Mouse (Mus musculus) 416B (cell line): ENCODE measurements around the gene Lrrc10b.

ENCODE experiments used
- DNase-seq: peaks from one replicate; pipeline ENCODE4 v3.0.0; 2011; ENCODE audit warnings: low read depth

Gene Lrrc10b

DNA sequence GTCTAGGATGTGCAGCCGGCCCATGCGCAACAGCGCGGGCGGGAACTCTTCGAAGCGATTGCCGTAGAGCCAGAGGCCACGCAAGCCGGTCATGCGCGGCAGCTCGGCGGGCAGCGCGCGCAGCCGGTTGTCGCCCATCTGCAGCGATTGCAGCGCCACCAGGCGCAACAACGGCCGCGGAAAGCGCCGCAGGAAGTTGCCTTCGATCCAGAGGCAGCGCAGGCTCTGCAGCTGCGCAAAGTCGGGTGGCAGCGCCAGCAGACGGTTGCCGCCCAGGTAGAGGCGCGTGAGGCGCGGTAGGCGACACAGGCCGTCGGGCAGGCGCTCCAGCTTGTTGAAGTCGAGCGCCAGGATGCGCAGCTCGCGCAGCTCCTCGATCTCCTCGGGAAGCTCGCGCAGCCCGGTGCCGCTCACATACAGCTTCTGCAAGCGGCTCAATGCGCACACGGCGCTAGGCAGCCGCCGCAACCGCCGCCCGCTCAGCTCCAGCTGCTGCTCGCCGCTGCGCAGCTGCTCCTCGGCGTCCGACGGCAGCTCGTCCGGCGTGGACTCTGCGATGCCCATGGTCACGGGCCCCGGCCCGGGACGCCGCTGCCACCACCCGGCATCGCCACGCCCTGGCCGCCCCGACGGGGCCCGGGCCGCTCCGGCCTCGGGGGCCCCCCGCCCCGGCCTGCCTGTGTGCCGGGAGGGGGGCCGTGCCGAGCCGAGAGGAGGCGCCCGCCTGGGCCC lies at the start of gene Lrrc10b:
Gene Lrrc10b (minus strand): TSS at position 722 of the 732 bp plus-strand sequence.
- no peak for DNase-seq

DNA sequence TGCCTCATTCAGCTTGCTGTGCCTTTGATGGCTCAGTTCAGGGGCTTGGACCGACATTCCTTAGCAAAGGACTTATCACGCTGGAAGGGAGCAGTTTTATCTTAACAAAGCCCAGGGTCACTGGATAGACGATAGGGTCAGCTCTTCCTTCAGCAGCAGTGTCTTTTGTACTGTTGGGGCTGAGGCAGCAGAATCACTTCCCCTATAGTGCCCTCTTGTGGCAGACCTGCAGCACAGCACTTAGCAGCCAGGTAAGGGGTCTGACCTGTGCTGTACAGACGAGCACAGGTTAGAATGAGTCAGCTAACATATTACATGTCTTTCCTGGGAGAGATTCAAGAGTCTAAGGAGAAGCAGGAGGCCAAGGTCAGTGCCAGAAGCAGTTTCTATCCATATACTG lies 45.3 kb upstream of the Lrrc10b start:
- DNase-seq: peak; percentile 65

DNA sequence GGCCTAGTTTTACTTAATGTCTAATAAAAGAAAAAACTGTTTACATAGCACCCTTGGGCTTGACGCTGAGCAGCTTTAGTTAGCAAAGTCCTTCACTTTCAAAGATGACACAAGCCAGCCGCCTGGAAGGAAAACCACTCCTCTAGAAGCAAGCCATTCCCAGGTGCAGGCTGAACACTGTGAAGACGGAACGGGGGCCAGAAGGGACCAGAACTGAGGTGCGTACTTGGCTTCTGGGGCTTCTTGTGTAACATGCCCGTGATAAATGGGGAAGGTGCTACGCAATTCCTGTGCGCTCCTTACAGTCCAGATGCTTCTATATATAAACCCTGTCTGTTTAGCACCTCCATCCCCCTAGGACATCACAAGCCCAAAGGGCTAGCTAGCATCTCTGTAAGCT lies 43.3 kb upstream of the Lrrc10b start:
- DNase-seq: no peak

DNA sequence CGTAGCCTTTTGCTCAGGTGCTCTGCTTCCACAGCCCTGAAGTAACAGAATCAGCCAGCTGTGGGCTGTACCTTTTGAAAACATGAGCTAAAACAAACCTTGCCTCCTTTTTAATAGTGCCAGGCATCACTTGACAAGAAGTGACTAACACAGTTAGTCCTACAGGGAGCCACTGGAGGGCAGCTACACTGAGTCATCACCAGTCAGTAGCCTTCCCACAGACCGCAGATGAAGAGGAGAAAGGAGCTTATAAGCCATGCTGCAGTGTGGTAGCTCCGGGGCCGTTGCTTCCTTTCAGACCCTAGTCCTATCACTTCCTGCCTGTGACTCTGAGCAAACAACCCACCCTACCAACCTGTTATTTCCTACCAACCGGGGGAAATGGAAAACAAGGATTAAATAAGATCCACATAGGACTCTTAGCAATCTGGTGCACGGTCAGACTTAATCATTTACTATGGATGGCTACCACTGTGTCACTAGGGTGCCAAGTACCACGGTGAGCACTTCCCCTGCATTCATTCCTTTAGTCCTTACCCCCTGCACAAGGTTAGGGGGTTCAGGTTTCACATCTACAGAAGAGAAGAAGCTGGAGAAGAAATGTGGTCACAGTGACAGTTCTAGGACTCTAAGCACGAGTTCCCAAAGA lies 40.4 kb upstream of the Lrrc10b start:
- peak; percentile 97 for DNase-seq

DNA sequence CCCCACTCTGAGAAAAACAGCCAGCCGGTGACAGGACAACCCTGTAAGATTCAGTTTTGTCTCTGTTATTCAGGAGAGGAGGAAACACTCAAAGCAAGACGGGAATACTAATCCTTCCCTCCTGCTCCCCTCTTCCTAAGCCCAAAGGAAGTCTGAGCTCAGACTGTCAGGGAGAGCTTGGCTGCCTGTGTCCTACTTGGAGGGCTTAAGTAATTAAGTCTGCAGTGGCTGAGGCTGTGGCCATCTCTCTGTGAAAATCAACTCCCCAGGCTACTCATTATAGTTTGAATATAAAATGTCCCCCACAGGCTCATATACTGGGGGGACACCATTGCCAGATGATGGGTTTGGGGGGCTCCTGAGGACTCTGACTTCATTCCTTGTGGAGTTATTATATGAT lies 39.7 kb upstream of the Lrrc10b start:
- no peak for DNase-seq

DNA sequence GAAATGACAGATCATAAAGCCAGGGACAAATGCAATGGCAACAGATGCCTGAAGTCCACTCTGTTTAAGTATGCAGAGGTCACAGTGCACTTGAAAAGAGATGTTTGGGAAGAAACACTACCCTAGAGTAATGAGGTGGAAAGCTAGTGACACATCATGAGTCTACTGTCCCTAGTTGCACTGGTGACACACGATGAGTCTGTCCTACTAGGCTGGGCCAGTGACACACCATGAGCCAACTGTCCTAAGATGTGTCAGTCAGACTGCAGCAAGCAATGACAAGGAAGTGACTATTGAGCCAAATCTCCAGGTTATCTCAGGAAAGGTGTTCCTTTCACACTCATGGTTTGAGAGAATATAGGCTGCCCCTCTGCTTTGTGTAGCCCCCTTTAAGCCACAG lies 38.4 kb upstream of the Lrrc10b start:
- DNase-seq: peak; percentile 57

DNA sequence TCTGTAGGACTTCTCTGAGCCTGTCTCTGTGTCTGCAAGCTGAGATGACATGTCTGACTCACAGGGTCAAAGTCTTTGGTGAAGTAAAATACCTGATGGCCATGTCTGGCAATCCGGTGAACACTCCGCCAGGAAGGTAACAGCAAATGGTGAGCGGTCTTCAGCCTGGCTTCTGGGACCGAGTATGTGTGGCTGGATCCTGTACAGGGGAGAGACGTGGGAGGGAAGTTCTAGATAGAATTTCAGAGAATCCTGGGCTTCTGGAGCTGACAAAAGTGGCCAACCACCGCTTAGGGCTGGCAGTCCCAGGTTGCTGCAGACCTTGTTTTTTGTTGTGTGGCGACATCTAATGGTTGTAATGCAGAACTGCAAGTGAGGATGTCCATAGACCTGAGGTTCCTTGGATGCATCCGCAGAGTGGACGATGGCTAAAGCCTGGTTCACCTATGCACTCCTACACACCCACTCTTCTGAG lies 29.0 kb upstream of the Lrrc10b start:
- peak; percentile 78 for DNase-seq

DNA sequence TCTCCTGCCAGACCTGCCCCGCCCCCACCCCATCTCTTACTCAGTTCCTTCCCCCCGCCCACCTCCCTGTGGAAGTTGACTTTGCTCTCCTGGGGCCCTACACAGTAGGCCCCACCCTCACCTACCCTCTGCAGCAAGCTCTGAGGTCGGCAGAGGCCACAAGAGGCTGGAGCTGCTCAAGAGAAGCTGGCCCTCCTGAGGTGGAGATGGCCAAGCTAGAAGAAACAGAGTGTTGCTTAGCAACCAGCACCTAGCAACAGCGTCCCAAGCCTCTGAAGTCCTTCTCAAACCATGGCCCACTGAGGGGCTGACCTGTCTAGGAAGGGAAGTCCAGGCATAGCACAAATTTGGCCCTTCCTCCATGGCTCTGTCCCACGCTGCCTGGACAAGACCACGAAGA lies 25.4 kb upstream of the Lrrc10b start, which contains the start of gene Ppp1r32:
Gene Ppp1r32 (minus strand): TSS at position 226 of the 400 bp plus-strand sequence.
- DNase-seq: peak; percentile 25

DNA sequence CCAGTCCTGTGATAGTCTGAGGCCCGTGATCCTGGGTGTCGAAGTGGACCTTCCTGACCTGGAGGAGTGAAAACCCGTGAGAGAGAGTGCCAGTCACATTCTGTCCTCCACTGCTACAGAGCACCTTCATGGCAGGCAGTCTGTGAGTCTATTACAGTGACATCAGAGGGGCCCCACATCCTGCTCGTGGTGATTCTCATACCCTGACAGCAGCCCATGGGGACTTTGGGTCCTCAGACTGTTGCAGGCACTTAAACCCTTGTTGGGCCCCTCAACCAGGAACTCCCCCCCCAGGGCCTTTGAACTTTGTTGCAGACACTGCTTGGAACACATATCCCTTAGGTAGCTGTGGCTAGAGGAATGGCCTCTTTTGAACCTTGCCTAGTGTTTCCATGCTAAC lies 22.3 kb upstream of the Lrrc10b start:
- DNase-seq: no peak

DNA sequence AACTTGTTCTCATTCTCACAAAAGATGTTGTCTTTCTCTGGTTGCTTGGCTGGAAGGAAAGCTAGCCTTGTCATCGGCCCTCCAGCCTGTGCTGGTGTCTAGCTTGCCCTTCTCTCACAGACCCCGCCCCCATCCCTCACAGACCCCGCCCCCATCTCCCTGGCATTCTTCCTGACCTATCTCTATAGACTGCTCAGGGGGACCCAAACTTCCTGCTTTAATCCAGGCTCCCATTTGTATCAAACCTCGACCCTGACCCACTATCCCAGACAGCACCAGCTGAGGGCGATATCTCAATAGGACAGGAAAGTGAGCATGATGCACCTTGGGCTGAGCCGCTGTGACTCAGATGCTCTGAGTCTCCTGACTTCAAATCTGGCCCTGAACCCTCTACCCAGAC lies 16.5 kb upstream of the Lrrc10b start:
- DNase-seq: no peak

DNA sequence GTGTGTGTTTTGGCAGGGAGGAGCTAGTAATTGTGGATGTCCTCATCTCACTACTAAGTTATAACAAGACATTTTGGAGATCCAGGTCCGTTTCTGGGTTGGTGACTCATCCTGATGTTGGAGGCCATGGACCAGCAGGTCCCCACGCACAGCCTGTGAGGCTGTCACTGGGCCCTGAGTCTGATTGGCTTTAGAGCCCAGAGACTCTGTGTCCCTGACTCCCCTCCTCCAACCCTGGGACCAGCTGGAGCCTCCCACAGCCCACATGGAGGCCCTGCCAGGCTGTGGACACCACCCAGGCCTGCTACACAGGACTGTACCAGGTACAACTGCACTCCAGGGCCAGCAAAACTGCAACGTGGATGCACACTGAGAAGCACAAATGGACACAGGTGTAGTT lies 15.7 kb upstream of the Lrrc10b start:
- DNase-seq: no peak

DNA sequence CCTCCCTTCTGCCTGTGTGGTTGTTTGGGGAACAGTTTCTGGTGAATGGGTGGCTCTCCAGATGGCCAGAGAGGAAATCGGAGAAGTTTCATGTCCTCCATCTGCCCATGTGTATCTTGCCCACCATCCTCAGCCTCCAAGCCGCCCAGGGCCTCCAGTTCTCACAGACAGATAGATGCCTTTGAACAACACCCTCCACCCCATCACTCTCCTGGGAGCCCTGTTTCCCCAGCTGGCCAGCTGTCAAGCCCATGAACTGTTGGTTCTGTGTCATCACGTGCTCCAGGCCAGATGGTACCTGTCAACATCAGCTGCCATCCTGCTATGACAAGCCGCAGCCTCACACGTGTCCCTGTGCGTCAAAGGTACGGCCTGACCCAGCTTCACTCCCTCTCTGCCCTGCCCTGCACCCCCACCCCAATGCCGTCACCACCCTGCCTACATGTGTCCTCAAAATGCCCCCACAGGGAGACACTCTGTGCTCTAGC lies 11.9 kb upstream of the Lrrc10b start:
- DNase-seq: no peak

DNA sequence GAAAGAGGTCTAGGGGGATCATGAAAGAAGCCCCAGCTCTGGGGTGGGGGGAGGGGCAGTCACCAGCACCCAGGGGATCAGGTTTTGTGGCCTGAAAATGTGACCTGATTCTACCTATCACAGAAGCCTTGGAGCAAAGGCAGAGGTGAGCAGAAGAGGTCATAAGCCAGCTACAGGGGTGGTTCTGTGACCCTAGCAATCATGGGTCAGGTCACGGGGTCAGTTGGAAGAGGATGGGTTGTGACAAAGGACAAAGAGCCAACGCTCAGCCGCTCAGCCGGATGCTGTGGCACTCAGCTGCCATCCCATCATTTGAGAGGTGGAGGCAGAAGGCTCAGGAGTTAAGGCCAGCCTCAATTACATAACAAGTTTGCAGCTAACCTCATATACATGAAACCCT lies 7.2 kb upstream of the Lrrc10b start:
- no peak for DNase-seq

DNA sequence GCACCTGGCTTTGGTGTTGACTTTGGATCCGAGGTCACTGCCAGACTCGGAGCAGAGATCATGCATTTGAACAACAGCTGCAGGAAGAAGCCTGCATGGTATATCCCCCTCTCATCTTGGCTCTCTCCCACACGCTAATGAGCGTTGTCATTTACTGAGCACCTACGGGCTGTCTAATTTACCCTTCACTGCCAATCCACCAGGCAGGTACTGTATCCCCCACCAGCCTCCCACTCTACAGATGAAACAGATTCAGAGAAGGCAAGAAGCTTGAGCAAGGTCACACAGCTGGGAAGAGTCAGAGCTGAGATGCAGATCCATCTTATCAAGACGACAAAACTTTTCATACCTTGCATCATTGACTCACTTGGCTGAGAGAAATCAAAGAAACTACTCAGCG lies 4.3 kb upstream of the Lrrc10b start:
- DNase-seq: no peak

DNA sequence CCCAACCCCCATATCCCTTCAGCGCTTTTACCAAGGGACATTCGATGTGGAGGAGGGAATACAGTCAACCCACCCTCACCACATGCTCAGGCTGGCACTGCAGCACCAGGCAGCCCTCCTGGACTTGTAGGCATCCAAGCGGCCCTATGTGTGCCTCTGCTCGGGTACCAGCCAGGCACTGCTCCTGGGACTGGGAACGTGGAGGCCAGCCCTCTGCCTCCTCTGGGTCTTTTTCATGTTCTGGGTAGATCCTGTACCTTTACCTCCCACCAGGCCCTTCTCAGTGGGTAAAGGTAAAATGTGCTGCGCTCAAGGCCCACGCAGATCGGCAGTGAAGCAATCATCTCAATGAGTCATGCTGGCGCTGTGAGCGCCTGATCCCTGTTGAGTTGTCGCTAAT lies 2.6 kb upstream of the Lrrc10b start:
- no peak for DNase-seq

DNA sequence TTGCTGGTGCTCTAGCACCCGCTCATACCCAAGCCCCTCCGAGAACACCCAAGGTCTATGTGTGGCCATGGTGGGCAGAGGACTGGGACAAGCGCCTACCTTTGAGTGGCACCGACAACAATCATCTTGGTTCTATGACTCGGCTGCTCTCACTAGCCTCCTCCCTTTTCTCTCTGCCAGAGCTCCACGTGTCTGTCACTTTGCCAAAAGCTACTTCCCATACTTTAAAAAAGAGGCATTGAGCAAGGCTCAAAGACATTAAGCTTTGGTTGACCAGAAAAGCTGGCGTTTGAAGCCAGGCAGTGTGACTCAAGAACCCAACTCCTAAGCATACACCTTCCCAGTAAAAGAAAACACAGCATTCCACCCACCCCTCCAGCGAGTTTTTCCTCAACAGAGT lies 823 bp upstream of the Lrrc10b start:
- DNase-seq: peak; percentile 49

DNA sequence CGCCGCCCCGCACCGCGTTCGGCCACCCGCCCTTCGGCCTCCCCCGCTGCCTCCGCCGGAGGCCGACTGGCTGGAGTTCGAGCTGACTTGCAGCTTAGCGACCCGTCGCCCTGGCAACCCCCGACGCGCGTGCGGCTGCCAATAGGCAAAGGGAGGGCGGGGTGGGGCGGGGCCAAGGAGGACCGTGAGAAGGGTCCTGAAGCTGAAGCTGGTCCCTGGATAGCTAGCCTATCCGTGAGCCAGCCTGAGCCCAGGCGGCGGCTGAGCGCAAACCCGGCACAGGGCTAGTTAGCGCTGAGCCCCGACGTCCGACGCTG lies 169 bp upstream of the Lrrc10b start:
- DNase-seq: no peak

DNA sequence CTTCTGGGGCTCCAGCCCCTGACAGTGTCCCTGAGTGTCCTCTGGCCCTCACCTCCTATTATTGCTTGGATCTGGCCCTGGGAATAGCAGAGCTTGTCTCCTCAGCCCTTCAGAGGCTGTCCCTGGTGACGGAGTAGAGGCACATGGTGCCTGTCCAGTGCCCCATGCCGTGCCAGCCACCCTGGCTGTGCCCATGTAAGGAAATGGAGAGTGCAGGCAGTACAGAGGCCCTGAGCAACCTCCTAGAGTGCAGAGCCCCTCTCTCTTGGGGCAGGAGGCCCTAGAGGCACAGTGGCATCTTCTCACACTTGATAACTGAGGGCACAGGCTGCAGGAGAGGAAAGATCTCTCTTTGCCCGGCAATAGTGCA lies 1.9 kb downstream of the Lrrc10b start:
- no peak for DNase-seq

DNA sequence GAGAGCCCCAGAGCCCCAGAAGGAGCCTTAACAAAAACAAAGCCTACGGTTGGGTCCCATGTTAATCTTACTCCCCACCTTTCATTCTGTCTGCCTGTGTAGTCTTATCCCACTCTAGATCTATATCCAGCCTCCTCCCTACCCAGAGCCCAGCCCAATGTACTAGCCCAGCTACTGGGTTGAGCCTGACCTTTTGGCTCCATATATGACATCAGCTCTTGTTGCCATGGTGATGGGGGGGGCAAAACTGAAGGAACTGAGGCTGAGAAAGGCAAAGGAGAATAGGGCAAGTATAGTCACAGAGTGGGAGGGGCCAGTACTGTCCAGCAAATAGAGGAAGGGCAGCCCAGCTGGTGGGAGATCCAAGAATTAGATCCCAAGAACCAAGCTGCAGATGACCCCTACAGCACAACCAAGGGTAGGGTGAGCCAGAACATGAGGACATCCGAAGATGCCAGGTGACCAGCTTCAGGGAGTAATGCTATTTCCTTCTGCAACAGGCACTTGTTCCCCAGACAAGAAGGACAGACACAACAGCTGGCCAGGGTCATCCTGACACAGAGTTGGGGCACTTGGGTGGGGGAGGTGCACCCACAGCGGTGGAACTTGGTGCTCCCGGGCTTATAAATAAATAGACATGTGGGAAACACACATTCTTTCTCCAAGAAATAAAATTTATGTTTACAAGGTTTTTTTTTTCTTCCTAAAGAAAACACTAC lies 2.4 kb downstream of the Lrrc10b start:
- DNase-seq: no peak

DNA sequence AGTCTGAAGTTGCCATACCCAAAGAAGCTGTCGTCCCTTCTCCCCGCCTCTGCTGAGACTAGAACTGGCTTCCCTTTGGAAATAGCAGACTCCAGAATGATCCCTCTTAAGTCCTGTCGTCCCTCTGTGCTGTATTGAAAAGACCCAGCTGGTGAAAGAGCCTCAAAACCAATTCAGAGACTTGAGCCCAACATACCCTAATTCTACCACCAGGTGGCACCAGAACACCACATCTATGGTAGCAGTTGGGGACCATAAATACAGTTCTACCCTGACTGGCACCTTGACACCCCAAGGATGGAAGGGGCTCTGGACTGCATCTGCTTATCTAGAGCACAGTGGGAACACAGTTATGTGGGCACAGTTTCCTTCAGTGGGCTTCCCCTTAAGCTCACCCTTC lies 7.6 kb downstream of the Lrrc10b start:
- peak; percentile 72 for DNase-seq

DNA sequence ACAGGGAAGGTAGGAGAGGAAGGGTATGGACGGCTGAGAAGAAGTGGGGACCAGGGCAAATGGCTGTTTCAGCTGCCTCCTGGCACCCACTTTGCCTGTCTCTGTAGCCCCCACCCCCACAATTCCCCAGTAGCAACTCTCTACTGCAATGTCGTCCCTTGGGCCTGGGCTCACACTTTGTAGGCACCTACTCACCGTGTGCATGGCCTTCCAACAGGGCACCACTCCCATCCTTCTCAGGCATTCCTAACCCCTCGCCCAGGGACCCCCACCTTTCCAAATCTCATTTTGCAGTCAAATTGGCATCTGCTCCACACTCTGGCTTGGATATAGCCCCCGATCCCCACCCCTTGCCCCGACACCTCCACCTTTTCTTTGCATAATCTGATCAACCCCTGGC lies 8.1 kb downstream of the Lrrc10b start:
- no peak for DNase-seq

DNA sequence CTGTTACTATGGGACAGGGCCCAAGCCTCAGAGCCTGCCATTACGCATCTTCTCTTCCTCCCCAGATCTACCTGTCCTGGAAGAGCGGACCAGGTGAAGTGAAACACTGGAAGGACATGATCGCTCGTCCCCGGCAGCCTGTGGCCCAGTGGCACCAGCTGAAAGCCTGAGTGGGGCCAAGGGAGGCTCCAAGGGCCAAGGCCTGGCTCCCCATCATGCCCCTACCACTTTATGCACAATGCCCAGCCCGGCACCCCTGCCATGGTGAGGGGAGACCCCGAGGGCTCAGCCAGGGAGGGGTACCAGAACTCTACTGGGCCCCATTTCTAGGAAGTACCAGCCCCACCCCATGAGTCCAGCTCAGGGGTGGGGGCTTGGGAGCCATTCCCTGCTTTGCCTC lies 9.0 kb downstream of the Lrrc10b start:
- DNase-seq: no peak

DNA sequence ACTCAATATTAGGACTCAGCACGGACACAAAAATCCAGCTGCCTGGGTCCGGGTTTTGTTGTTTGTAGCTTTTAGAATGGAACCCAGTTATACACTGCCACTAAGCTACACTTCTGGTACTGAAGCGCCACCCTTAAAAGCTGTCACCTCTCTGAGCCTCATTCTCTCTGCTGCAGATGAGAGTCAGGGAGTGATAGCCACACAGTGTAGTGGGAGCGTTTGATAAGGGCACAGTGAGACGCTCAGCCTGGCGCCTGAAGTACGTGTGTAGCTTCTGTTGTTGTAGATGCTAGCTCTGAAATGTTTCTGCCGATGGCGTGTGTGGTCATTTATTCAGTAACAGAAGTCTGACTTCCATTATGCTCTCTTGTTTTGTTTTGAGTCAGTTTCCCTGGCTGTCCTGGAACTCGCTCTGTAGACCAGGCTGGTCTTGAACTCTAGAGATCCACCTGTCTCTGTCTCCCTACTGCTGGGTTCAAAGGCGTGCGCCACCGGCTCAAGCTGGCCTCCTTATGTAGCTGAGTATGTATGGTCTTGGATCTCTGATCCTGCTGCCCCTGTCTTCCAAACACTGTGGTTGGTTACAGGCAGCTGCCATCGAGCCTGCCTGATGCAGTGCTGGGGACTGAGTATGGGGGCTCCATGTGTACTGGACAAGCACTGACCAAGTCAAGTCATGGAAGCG lies 12.4 kb downstream of the Lrrc10b start:
- no peak for DNase-seq
